Mouse (Mus musculus): ENCODE data around the gene Gpr65. TPM values are rescaled to one million over a fixed set of nuclear protein-coding genes. Genes with fewer than 3 reads are reported as not detected.

The Gpr65 gene
- total and polyA plus RNA-seq, 3 experiments: 31.9 to 80.5 (median 80.3) TPM

- no peak for DNase-seq (ENCODE audit: extremely low read depth)
- Histone ChIP-seq H3K79me2 (replicated peaks; ENCODE audit: control insufficient read depth, extremely low read depth, insufficient read depth, poor library complexity, severe bottlenecking) (no peaks in the 10 kb centered on the region), H3K9me3 (replicated peaks; ENCODE audit: low read length) (no peaks in the 10 kb centered on the region), H3K27ac (ENCODE audit: insufficient read depth, low read depth) (peak overlapping the region; percentile 5; the same call in 1 of the 2 replicates), H3K36me3 (replicated peaks in 1 of 2; ENCODE audit: control insufficient read depth in 1 of 2, insufficient read depth in 1 of 2, low read length in 1 of 2) (peaks cover 0 to 10% of the 10 kb centered on the region in 2 experiments), H3K9ac (ENCODE audit: insufficient read depth, low read depth) (no peak overlapping the region), H3K27me3 (replicated peaks) (no peaks in the 10 kb centered on the region), H3K4me1 (ENCODE audit: control insufficient read depth in 1 of 2, insufficient read depth in 2 of 2) (peaks cover 9 to 39% of the 10 kb centered on the region in 2 experiments), H3K4me2 (ENCODE audit: insufficient read depth, low read depth, poor library complexity, severe bottlenecking) (0 out of 2 replicates have a peak overlapping the region, but pooled peaks have one; percentile 70), H3K4me3 (replicated peaks in 1 of 3; ENCODE audit: low read depth in 2 of 3, low read length in 2 of 3, poor library complexity in 1 of 3) (no peak overlapping the region)
- dilution Hi-C loops (cut with MboI; ENCODE audit: extremely low pct_ligation_motif_present, extremely low pct_unique_long_range_greater_than_20kb, low sequenced_read_pairs) (no loop called here), in situ Hi-C loops (cut with MboI; ENCODE audit: low pct_ligation_motif_present, low pct_unique_long_range_greater_than_20kb, low sequenced_read_pairs) (no loop called here)
- peak; percentile 61 for TF ChIP-seq ZNF384 (IDR thresholded peaks at IDR 0.05; ENCODE audit: low read depth, low read length)
- no peak for TF ChIP-seq NRF1 (IDR thresholded peaks at IDR 0.05; ENCODE audit: low read depth, low read length)
Observed at GRCm38 (mm10) chr12:98250327-98250726, 18.1 kb upstream of the Gpr65 start.

GRCm38 (mm10) chr12:98252417-98252816, 16.0 kb upstream of the Gpr65 start:
- Histone ChIP-seq H3K27me3 (replicated peaks) (no peaks in the 10 kb centered on the region), H3K4me2 (ENCODE audit: insufficient read depth, low read depth, poor library complexity, severe bottlenecking) (no peak overlapping the region), H3K9me3 (replicated peaks; ENCODE audit: low read length) (no peaks in the 10 kb centered on the region), H3K9ac (ENCODE audit: insufficient read depth, low read depth) (no peak overlapping the region), H3K27ac (ENCODE audit: insufficient read depth, low read depth) (peak overlapping the region; percentile 44; the same call in 1 of the 2 replicates), H3K4me3 (replicated peaks in 1 of 3; ENCODE audit: low read depth in 2 of 3, low read length in 2 of 3, poor library complexity in 1 of 3) (no peak overlapping the region), H3K79me2 (replicated peaks; ENCODE audit: control insufficient read depth, extremely low read depth, insufficient read depth, poor library complexity, severe bottlenecking) (no peaks in the 10 kb centered on the region), H3K36me3 (replicated peaks in 1 of 2; ENCODE audit: control insufficient read depth in 1 of 2, insufficient read depth in 1 of 2, low read length in 1 of 2) (peaks cover 0 to 10% of the 10 kb centered on the region in 2 experiments), H3K4me1 (ENCODE audit: control insufficient read depth in 1 of 2, insufficient read depth in 2 of 2) (peaks cover 14 to 39% of the 10 kb centered on the region in 2 experiments; a peak in 3 of 4 replicates)
- in situ Hi-C loops (cut with MboI; ENCODE audit: low pct_ligation_motif_present, low pct_unique_long_range_greater_than_20kb, low sequenced_read_pairs): no loop called here
- peak; percentile 67 for TF ChIP-seq EP300 (IDR thresholded peaks at IDR 0.05; ENCODE audit: low read length)
- 0 out of 2 replicates have a peak, but pooled peaks have one; percentile 54 for TF ChIP-seq MAX (IDR thresholded peaks at IDR 0.05; ENCODE audit: low read length)
- 0 out of 2 replicates have a peak, but pooled peaks have one; percentile 8 for TF ChIP-seq ETS1 (conservative IDR thresholded peaks at IDR 0.05; ENCODE audit: low read depth, low read length)
- no peak; the same call in 1 of the 2 replicates for TF ChIP-seq ZNF384 (IDR thresholded peaks at IDR 0.05; ENCODE audit: low read depth, low read length)
- no peak for TF ChIP-seq MAZ (IDR thresholded peaks at IDR 0.05; ENCODE audit: low read depth, low read length)
- TF ChIP-seq NRF1 (IDR thresholded peaks at IDR 0.05; ENCODE audit: low read depth, low read length): no peak
- no peak for TF ChIP-seq ZKSCAN1 (IDR thresholded peaks at IDR 0.05; ENCODE audit: borderline replicate concordance, low read depth, low read length)
- peak; percentile 28; the same call in 1 of the 2 replicates for TF ChIP-seq IRF4 (IDR thresholded peaks at IDR 0.05; ENCODE audit: low read depth, low read length)
- 0 out of 2 replicates have a peak, but pooled peaks have one; percentile 30 for TF ChIP-seq TBP (conservative IDR thresholded peaks at IDR 0.05; ENCODE audit: low read depth, low read length)
- no peak for TF ChIP-seq POLR2A (IDR thresholded peaks at IDR 0.05; ENCODE audit: low read depth, low read length)
- DNase-seq (ENCODE audit: extremely low read depth): no peak
- dilution Hi-C loops (cut with MboI; ENCODE audit: extremely low pct_ligation_motif_present, extremely low pct_unique_long_range_greater_than_20kb, low sequenced_read_pairs): no loop called here

- Histone ChIP-seq H3K4me1 (ENCODE audit: control insufficient read depth in 1 of 2, insufficient read depth in 2 of 2) (peaks cover 14 to 45% of the 10 kb centered on the region in 2 experiments), H3K36me3 (replicated peaks in 1 of 2; ENCODE audit: control insufficient read depth in 1 of 2, insufficient read depth in 1 of 2, low read length in 1 of 2) (peaks cover 0 to 8% of the 10 kb centered on the region in 2 experiments), H3K79me2 (replicated peaks; ENCODE audit: control insufficient read depth, extremely low read depth, insufficient read depth, poor library complexity, severe bottlenecking) (0 out of 2 replicates have a peak, but pooled peaks cover 2% of the 10 kb centered on the region), H3K4me2 (ENCODE audit: insufficient read depth, low read depth, poor library complexity, severe bottlenecking) (no peak overlapping the region), H3K9ac (ENCODE audit: insufficient read depth, low read depth) (no peak overlapping the region), H3K9me3 (replicated peaks; ENCODE audit: low read length) (no peaks in the 10 kb centered on the region), H3K27me3 (replicated peaks) (no peaks in the 10 kb centered on the region), H3K27ac (ENCODE audit: insufficient read depth, low read depth) (no peak overlapping the region), H3K4me3 (replicated peaks in 1 of 3; ENCODE audit: low read depth in 2 of 3, low read length in 2 of 3, poor library complexity in 1 of 3) (no peak overlapping the region)
- in situ Hi-C loops (cut with MboI; ENCODE audit: low pct_ligation_motif_present, low pct_unique_long_range_greater_than_20kb, low sequenced_read_pairs): no loop called here
- DNase-seq (ENCODE audit: extremely low read depth): peak; percentile 34
- dilution Hi-C loops (cut with MboI; ENCODE audit: extremely low pct_ligation_motif_present, extremely low pct_unique_long_range_greater_than_20kb, low sequenced_read_pairs): no loop called here
- TF ChIP-seq JUN (IDR thresholded peaks at IDR 0.05; ENCODE audit: insufficient read depth, low read depth, low read length): no peak
- TF ChIP-seq ZMIZ1 (IDR thresholded peaks at IDR 0.05; ENCODE audit: low read depth, low read length): no peak
- TF ChIP-seq CHD1 (IDR thresholded peaks at IDR 0.05; ENCODE audit: low read depth, low read length): no peak
- no peak for TF ChIP-seq USF1 (IDR thresholded peaks at IDR 0.05; ENCODE audit: low read depth, low read length)
- TF ChIP-seq CHD2 (IDR thresholded peaks at IDR 0.05; ENCODE audit: low read length): no peak
- no peak for TF ChIP-seq KAT2A (IDR thresholded peaks at IDR 0.05; ENCODE audit: insufficient replicate concordance, low read length)
- TF ChIP-seq EP300 (IDR thresholded peaks at IDR 0.05; ENCODE audit: low read length): peak; percentile 11; the same call in 1 of the 2 replicates
- no peak for TF ChIP-seq MYC (IDR thresholded peaks at IDR 0.05; ENCODE audit: low read depth, low read length)
- TF ChIP-seq GABPA (IDR thresholded peaks at IDR 0.05; ENCODE audit: insufficient replicate concordance, low read depth, low read length): no peak
- TF ChIP-seq BHLHE40 (IDR thresholded peaks at IDR 0.05; ENCODE audit: low read depth, low read length): 0 out of 2 replicates have a peak, but pooled peaks have one; percentile 24
- TF ChIP-seq MEF2A (IDR thresholded peaks at IDR 0.05; ENCODE audit: borderline replicate concordance, low read depth, low read length): no peak
- TF ChIP-seq UBTF (IDR thresholded peaks at IDR 0.05; ENCODE audit: low read depth, low read length): no peak
- no peak for TF ChIP-seq PAX5 (IDR thresholded peaks at IDR 0.05; ENCODE audit: low read length)
- TF ChIP-seq CTCF (conservative IDR thresholded peaks at IDR 0.05 in 1 of 2, IDR thresholded peaks at IDR 0.05 in 1 of 2; ENCODE audit: low read depth in 2 of 2, low read length in 2 of 2): no peak
- TF ChIP-seq JUND (conservative IDR thresholded peaks at IDR 0.05; ENCODE audit: low read depth, low read length): no peak
Observed at GRCm38 (mm10) chr12:98255373-98255995, 13.0 kb upstream of the Gpr65 start.

Data from CH12.LX (cell line).